Mouse (Mus musculus): ENCODE measurements around the gene Rack1. TPM values are rescaled to one million over a fixed set of nuclear protein-coding genes. Genes with fewer than 3 reads are reported as not detected.
A peak's percentile ranks its signal among the peaks of the same experiment; 100 is the strongest.

Gene Rack1
- total and polyA plus RNA-seq, 2 experiments from 2014 or later = 342 to 958 TPM

GRCm38 (mm10) chr11:48808737-48809433 is 8.8 kb downstream of the Rack1 start:
- ATAC-seq (0 out of 2 replicates have a peak, but pooled peaks have one; percentile 24), DNase-seq (ENCODE audit: low spot score) (no peak)
- 56% methylated on average over 16 of the region's 16 CpGs for WGBS
- Histone ChIP-seq H3K4me1 (ENCODE audit: insufficient read depth, low read length) (no peaks in the 10 kb centered on the region), H3K9me3 (ENCODE audit: low read length) (no peaks in the 10 kb centered on the region), H3K4me2 (ENCODE audit: low read depth, low read length) (no peak overlapping the region), H3K4me3 (ENCODE audit: low read length) (no peak overlapping the region), H3K27me3 (ENCODE audit: insufficient read depth, low read length) (no peaks in the 10 kb centered on the region), H3K36me3 (ENCODE audit: insufficient read depth, low read length) (peaks cover 77% of the 10 kb centered on the region), H3K9ac (replicated peaks; ENCODE audit: low read length) (no peak overlapping the region), H3K27ac (no peak overlapping the region)
- TF ChIP-seq CTCF (IDR thresholded peaks at IDR 0.05; ENCODE audit: low read depth) = no peak

GRCm38 (mm10) chr11:48809434-48809830 is 9.3 kb downstream of the Rack1 start:
- H3K4me3 ChIP-seq (ENCODE audit: low read length) = no peak overlapping the region
- ATAC-seq (no peak), DNase-seq (ENCODE audit: low spot score) (no peak)
- H3K4me1 ChIP-seq (ENCODE audit: insufficient read depth, low read length) = no peaks in the 10 kb centered on the region
- H3K27me3 ChIP-seq (ENCODE audit: insufficient read depth, low read length) = no peaks in the 10 kb centered on the region
- H3K9ac ChIP-seq (replicated peaks; ENCODE audit: low read length) = no peak overlapping the region
- H3K9me3 ChIP-seq (ENCODE audit: low read length) = no peaks in the 10 kb centered on the region
- WGBS = 62% methylated on average over 4 of the region's 4 CpGs
- H3K4me2 ChIP-seq (ENCODE audit: low read depth, low read length) = no peak overlapping the region
- H3K36me3 ChIP-seq (ENCODE audit: insufficient read depth, low read length) = peaks cover 72% of the 10 kb centered on the region
- H3K27ac ChIP-seq = no peak overlapping the region
- TF ChIP-seq CTCF (IDR thresholded peaks at IDR 0.05; ENCODE audit: low read depth) = no peak

GRCm38 (mm10) chr11:48810142-48810541 is 10.0 kb downstream of the Rack1 start:
- Histone ChIP-seq H3K27me3 (ENCODE audit: insufficient read depth, low read length) (no peaks in the 10 kb centered on the region), H3K4me1 (ENCODE audit: insufficient read depth, low read length) (peaks cover under 1% of the 10 kb centered on the region; the same call in 1 of the 2 replicates), H3K4me3 (ENCODE audit: low read length) (no peak overlapping the region), H3K27ac (no peak overlapping the region), H3K9me3 (ENCODE audit: low read length) (no peaks in the 10 kb centered on the region), H3K4me2 (ENCODE audit: low read depth, low read length) (no peak overlapping the region), H3K9ac (replicated peaks; ENCODE audit: low read length) (no peak overlapping the region), H3K36me3 (ENCODE audit: insufficient read depth, low read length) (peaks cover 65% of the 10 kb centered on the region)
- DNase-seq (ENCODE audit: low spot score) (no peak), ATAC-seq (no peak)
- 84% methylated on average over 2 of the region's 2 CpGs for WGBS
- TF ChIP-seq CTCF (IDR thresholded peaks at IDR 0.05; ENCODE audit: low read depth) = no peak

- Histone ChIP-seq H3K9me3 (ENCODE audit: low read length) (no peaks in the 10 kb centered on the region), H3K9ac (replicated peaks; ENCODE audit: low read length) (no peak overlapping the region), H3K4me2 (ENCODE audit: low read depth, low read length) (no peak overlapping the region), H3K27ac (no peak overlapping the region), H3K27me3 (ENCODE audit: insufficient read depth, low read length) (no peaks in the 10 kb centered on the region), H3K4me1 (ENCODE audit: insufficient read depth, low read length) (peaks cover 13% of the 10 kb centered on the region), H3K4me3 (ENCODE audit: low read length) (no peak overlapping the region), H3K36me3 (ENCODE audit: insufficient read depth, low read length) (peaks cover 33% of the 10 kb centered on the region)
- no peak for ATAC-seq
- DNase-seq (ENCODE audit: low spot score) = no peak
- no peak for TF ChIP-seq CTCF (IDR thresholded peaks at IDR 0.05; ENCODE audit: low read depth)
Measured at GRCm38 (mm10) chr11:48813782-48814181, 13.7 kb downstream of the Rack1 start.

- Histone ChIP-seq H3K4me2 (ENCODE audit: low read depth, low read length) (peak overlapping the region; percentile 93), H3K27ac (peak overlapping the region; percentile 98), H3K9me3 (ENCODE audit: low read length) (no peaks in the 10 kb centered on the region), H3K27me3 (ENCODE audit: insufficient read depth, low read length) (no peaks in the 10 kb centered on the region), H3K4me1 (ENCODE audit: insufficient read depth, low read length) (peaks cover 13% of the 10 kb centered on the region), H3K36me3 (ENCODE audit: insufficient read depth, low read length) (peaks cover 16% of the 10 kb centered on the region), H3K9ac (replicated peaks; ENCODE audit: low read length) (peak overlapping the region; percentile 84; the same call in 1 of the 2 replicates), H3K4me3 (ENCODE audit: low read length) (peak overlapping the region; percentile 77)
- WGBS = 71% methylated on average over 16 of the region's 16 CpGs
- ATAC-seq = no peak
- no peak for TF ChIP-seq CTCF (IDR thresholded peaks at IDR 0.05; ENCODE audit: low read depth)
- DNase-seq (ENCODE audit: low spot score) = no peak
Measured at GRCm38 (mm10) chr11:48815851-48816250, 15.7 kb downstream of the Rack1 start.

GRCm38 (mm10) chr11:48816281-48816781 is 16.2 kb downstream of the Rack1 start:
- no peaks in the 10 kb centered on the region for H3K27me3 ChIP-seq (ENCODE audit: insufficient read depth, low read length)
- H3K36me3 ChIP-seq (ENCODE audit: insufficient read depth, low read length) = peaks cover 11% of the 10 kb centered on the region
- TF ChIP-seq CTCF (IDR thresholded peaks at IDR 0.05; ENCODE audit: low read depth) = no peak
- 3% methylated on average over 22 of the region's 23 CpGs for WGBS
- ATAC-seq (peak; percentile 74), DNase-seq (ENCODE audit: low spot score) (peak; percentile 82)
- no peaks in the 10 kb centered on the region for H3K9me3 ChIP-seq (ENCODE audit: low read length)
- peak overlapping the region; percentile 84 for H3K9ac ChIP-seq (replicated peaks; ENCODE audit: low read length)
- peaks cover 13% of the 10 kb centered on the region for H3K4me1 ChIP-seq (ENCODE audit: insufficient read depth, low read length)
- peak overlapping the region; percentile 77 for H3K4me3 ChIP-seq (ENCODE audit: low read length)
- peak overlapping the region; percentile 93 for H3K4me2 ChIP-seq (ENCODE audit: low read depth, low read length)
- H3K27ac ChIP-seq = peak overlapping the region; percentile 98
